Mouse (Mus musculus) E14TG2a.4 (cell line): ENCODE results near the gene Foxa3.
"Not testable (repeated sequence)": the region's sequence is repeated elsewhere in the genome, so short reads cannot be mapped to it uniquely, and the experiment has no call there.

ENCODE experiments used
- H3K27me3 ChIP-seq: 2 replicates; pipeline ENCODE4 v1.6.1; 2014; ENCODE audit warnings: low read length, control low read depth; ENCODE audit not compliant: insufficient read depth
- H3K36me3 ChIP-seq: 2 replicates; pipeline ENCODE4 v1.6.1; 2014; ENCODE audit warnings: low read length, control low read depth; ENCODE audit not compliant: insufficient read depth
- H3K4me1 ChIP-seq: replicated peaks from 2 replicates; pipeline ENCODE4 v1.6.1; 2014; ENCODE audit warnings: low read depth, low read length, control low read depth
- H3K4me3 ChIP-seq: replicated peaks from 2 replicates; pipeline ENCODE4 v1.5.1; 2014; ENCODE audit warnings: mild to moderate bottlenecking, low read length
- H3K9me3 ChIP-seq: 2 replicates; pipeline ENCODE4 v1.6.1; 2014; ENCODE audit warnings: low read length, control low read depth
- CTCF ChIP-seq: conservative IDR thresholded peaks from 2 replicates; pipeline ENCODE4 v1.5.1; 2014; ENCODE audit warnings: low read length
- NANOG ChIP-seq: IDR thresholded peaks from 2 replicates; pipeline ENCODE4 v1.6.1; 2014; ENCODE audit warnings: borderline replicate concordance, low read length, mixed read lengths
- POU5F1 ChIP-seq: IDR thresholded peaks from 2 replicates; pipeline ENCODE4 v1.6.1; 2014; ENCODE audit warnings: low read length, borderline replicate concordance

Gene Foxa3

GRCm38 (mm10) chr7:19023357-19023814, at the start of gene Foxa3:
TSS of gene Foxa3 (minus strand) at chr7:19023538.
- Histone ChIP-seq H3K27me3 (peaks cover 32% of the 10 kb centered on the region), H3K9me3 (no peaks in the 10 kb centered on the region), H3K4me1 (peaks cover 57% of the 10 kb centered on the region), H3K4me3 (peak within 1 kb of the TSS; percentile 98), H3K36me3 (peaks cover 7% of the 10 kb centered on the region; the same call in 1 of the 2 replicates)
- TF ChIP-seq CTCF (no peak), POU5F1 (no peak), NANOG (no peak)

- Histone ChIP-seq H3K4me1 (peaks cover 34% of the 10 kb centered on the region), H3K27me3 (peaks cover 14% of the 10 kb centered on the region)
- H3K9me3 ChIP-seq, H3K36me3 ChIP-seq, H3K4me3 ChIP-seq: not testable (repeated sequence)
Measured at GRCm38 (mm10) chr7:19071024-19071423, 47.7 kb upstream of the Foxa3 start.

DNA sequence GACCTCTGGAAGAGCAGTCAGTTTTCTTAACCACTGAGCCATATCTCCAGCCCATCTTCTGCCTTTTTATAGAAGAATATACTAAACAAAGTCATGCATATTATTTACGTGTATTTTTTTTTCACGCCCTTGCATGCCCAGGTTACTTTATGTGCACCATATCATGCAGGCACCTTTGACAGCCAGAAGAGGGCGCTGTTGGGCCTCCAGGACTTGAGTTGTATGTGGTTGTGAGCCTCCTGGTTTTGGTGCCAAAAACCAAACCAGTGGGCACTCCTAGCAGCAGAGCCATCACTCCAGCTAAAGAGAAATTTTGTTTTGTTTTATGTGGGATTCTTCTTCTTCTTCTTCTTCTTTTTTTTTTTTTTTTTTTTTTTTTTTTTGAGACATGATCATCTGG, 46.2 kb upstream of the Foxa3 start:
- Histone ChIP-seq H3K27me3 (peaks cover 29% of the 10 kb centered on the region), H3K36me3 (no peaks in the 10 kb centered on the region), H3K4me3 (no peak overlapping the region), H3K9me3 (no peaks in the 10 kb centered on the region), H3K4me1 (peaks cover 35% of the 10 kb centered on the region)
- peak; percentile 72 for TF ChIP-seq CTCF
- no peak for TF ChIP-seq POU5F1
- TF ChIP-seq NANOG = no peak

GRCm38 (mm10) chr7:19068707-19069106, 45.4 kb upstream of the Foxa3 start:
- Histone ChIP-seq H3K36me3 (no peaks in the 10 kb centered on the region), H3K9me3 (no peaks in the 10 kb centered on the region), H3K4me3 (no peak overlapping the region), H3K4me1 (peaks cover 33% of the 10 kb centered on the region), H3K27me3 (peaks cover 35% of the 10 kb centered on the region)
- no peak for TF ChIP-seq POU5F1
- TF ChIP-seq NANOG = no peak
- TF ChIP-seq CTCF = peak; percentile 88

DNA sequence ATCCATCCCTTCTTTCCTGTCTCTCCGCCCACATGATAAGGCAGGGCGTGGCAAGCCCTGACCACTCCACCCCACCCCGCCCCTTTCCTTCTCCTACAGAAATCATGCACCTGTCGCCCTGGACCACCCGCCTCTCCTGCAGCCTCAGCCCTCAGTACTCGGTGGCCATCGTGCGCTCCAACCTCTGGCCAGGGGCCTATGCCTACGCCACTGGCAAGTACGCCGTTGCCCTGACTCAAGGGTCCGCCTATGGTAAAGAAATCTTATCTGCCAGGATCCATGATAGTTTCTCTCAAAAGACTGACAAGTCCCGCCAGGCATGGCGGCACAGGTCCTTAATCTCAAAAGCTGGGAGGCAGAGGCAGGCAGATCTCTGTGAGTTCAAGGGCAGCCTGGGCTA, 44.6 kb upstream of the Foxa3 start:
- TF ChIP-seq CTCF (no peak), POU5F1 (no peak), NANOG (no peak)
- H3K4me3 ChIP-seq = peak overlapping the region; percentile 57
- H3K9me3 ChIP-seq = no peaks in the 10 kb centered on the region
- H3K27me3 ChIP-seq = peaks cover 40% of the 10 kb centered on the region
- H3K36me3 ChIP-seq = no peaks in the 10 kb centered on the region
- peaks cover 28% of the 10 kb centered on the region for H3K4me1 ChIP-seq

GRCm38 (mm10) chr7:19067063-19067462, 43.7 kb upstream of the Foxa3 start:
- no peak for TF ChIP-seq POU5F1
- no peak for TF ChIP-seq NANOG
- no peak for TF ChIP-seq CTCF
- peaks cover 48% of the 10 kb centered on the region for H3K27me3 ChIP-seq
- H3K36me3 ChIP-seq = no peaks in the 10 kb centered on the region
- H3K4me3 ChIP-seq = peak overlapping the region; percentile 45
- H3K9me3 ChIP-seq = no peaks in the 10 kb centered on the region
- peaks cover 26% of the 10 kb centered on the region for H3K4me1 ChIP-seq

DNA sequence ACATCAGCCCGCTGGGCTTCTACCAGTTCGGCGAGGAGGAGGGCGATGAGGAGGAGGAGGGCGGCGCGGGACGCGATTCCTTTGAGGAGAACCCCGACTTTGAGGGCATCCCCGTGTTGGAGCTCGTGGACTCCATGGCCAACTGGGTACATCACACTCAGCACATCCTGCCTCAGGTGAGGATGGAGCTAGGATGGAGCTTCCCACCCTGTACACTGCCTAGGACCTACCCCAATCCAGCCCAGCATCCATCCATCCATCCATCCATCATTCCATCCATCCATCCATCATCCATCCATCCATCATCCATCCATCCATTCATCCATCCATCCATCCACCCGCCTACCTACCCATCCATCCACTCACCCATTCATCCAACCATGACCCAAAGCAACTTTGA, 42.6 kb upstream of the Foxa3 start:
- H3K4me3 ChIP-seq = peak overlapping the region; percentile 73
- peaks cover 26% of the 10 kb centered on the region for H3K4me1 ChIP-seq
- no peaks in the 10 kb centered on the region for H3K9me3 ChIP-seq
- no peaks in the 10 kb centered on the region for H3K36me3 ChIP-seq
- TF ChIP-seq NANOG (no peak), POU5F1 (no peak), CTCF (no peak)
- peaks cover 48% of the 10 kb centered on the region for H3K27me3 ChIP-seq

- Histone ChIP-seq H3K9me3 (no peaks in the 10 kb centered on the region), H3K36me3 (peaks cover 27% of the 10 kb centered on the region), H3K4me3 (no peak overlapping the region), H3K27me3 (peaks cover 6% of the 10 kb centered on the region), H3K4me1 (peaks cover 29% of the 10 kb centered on the region)
- TF ChIP-seq POU5F1 = no peak
- no peak for TF ChIP-seq CTCF
- TF ChIP-seq NANOG = no peak
Measured at GRCm38 (mm10) chr7:19057405-19057804, 34.1 kb upstream of the Foxa3 start.

- 0 out of 2 replicates have a peak, but pooled peaks cover 2% of the 10 kb centered on the region for H3K27me3 ChIP-seq
- H3K4me1 ChIP-seq = peaks cover 43% of the 10 kb centered on the region
- peaks cover 50% of the 10 kb centered on the region for H3K36me3 ChIP-seq
- no peaks in the 10 kb centered on the region for H3K9me3 ChIP-seq
- TF ChIP-seq CTCF (no peak), NANOG (no peak), POU5F1 (no peak)
- H3K4me3 ChIP-seq = peak overlapping the region; percentile 21; the same call in 1 of the 2 replicates
Measured at GRCm38 (mm10) chr7:19055108-19055507, 31.8 kb upstream of the Foxa3 start.
